ENCODE assay signal across 17 mouse cellular contexts in genomic region chr1:156884782-156885181, GRCm38 (mm10). TPM values are rescaled to one million over a fixed set of nuclear protein-coding genes. Genes with fewer than 3 reads are reported as not detected.
DNase-seq lines count a peak whose midpoint lies in the region; ATAC-seq lines count a peak whose summit lies in the region.
"Had no signal": no experiment of that assay in that cellular context is flagged by ENCODE, and none has a peak within 500 bp of the region (broad histone marks: within the 10 kb centered on the region; RNA-seq: fewer than 3 reads in every experiment).

No protein-coding gene starts in this region.

- DNase-seq in adrenal gland, adult 8-10 months: peak; percentile 45
- no peak for DNase-seq in adrenal gland, postnatal 25 days
- DNase-seq in kidney, adult 8-10 months: no peak
- DNase-seq in adrenal gland, postnatal 10 days: peak; percentile 22
- DNase-seq in cerebellum, adult 8-10 months: no peak
- DNase-seq: cerebellum, adult 11 months; cerebellum, adult 9-10 months; cerebellum, postnatal 25 days; gastrocnemius, postnatal 36 days; heart, adult 11 months; heart, postnatal 36 days had no signal

- H3K9ac ChIP-seq in kidney, embryonic 16.5 days (replicated peaks; ENCODE audit: low read length): no peak overlapping the region
- H3K9ac ChIP-seq: embryonic facial prominence, embryonic 12.5 days; forebrain, embryonic 15.5 days; heart, embryonic 13.5 days; hindbrain, embryonic 15.5 days had no signal

- peaks cover 8% of the 10 kb centered on the region; the same call in 1 of the 2 replicates for H3K4me1 ChIP-seq in kidney, embryonic 16.5 days (ENCODE audit: insufficient read depth, low read length)
- H3K4me1 ChIP-seq: embryonic facial prominence, embryonic 12.5 days; forebrain, embryonic 15.5 days; heart, embryonic 13.5 days; hindbrain, embryonic 15.5 days had no signal

- ATAC-seq in kidney, embryonic 16.5 days (ENCODE audit: low FRiP score, low TSS enrichment): peak; percentile 51; the same call in 1 of the 2 replicates
- ATAC-seq: forebrain, embryonic 15.5 days had no signal

- H3K4me2 ChIP-seq in kidney, embryonic 16.5 days (replicated peaks; ENCODE audit: low read depth, low read length): no peak overlapping the region
- H3K4me2 ChIP-seq: embryonic facial prominence, embryonic 12.5 days; forebrain, embryonic 15.5 days; heart, embryonic 13.5 days; hindbrain, embryonic 15.5 days had no signal

- H3K4me3 ChIP-seq in kidney, embryonic 16.5 days (ENCODE audit: low read length): no peak overlapping the region
- H3K4me3 ChIP-seq: embryonic facial prominence, embryonic 12.5 days; forebrain, embryonic 15.5 days; heart, embryonic 13.5 days; hindbrain, embryonic 15.5 days had no signal

- no peaks in the 10 kb centered on the region for H3K27me3 ChIP-seq in kidney, embryonic 16.5 days (ENCODE audit: insufficient read depth, low read length)
- H3K27me3 ChIP-seq: CH12.LX; embryonic facial prominence, embryonic 12.5 days; forebrain, embryonic 15.5 days; heart, embryonic 13.5 days; hindbrain, embryonic 15.5 days had no signal

- no peaks in the 10 kb centered on the region for H3K9me3 ChIP-seq in kidney, embryonic 16.5 days (ENCODE audit: low read length)
- H3K9me3 ChIP-seq: forebrain, embryonic 15.5 days; heart, embryonic 13.5 days; hindbrain, embryonic 15.5 days had no signal

- H3K27ac ChIP-seq in kidney, embryonic 16.5 days (ENCODE audit: low read length): no peak overlapping the region
- H3K27ac ChIP-seq: embryonic facial prominence, embryonic 12.5 days; forebrain, embryonic 15.5 days; heart, embryonic 13.5 days; hindbrain, embryonic 15.5 days had no signal

- WGBS in kidney, embryonic 16.5 days: 22% methylated on average over 2 of the region's 2 CpGs

- peaks cover 20% of the 10 kb centered on the region for H3K36me3 ChIP-seq in kidney, embryonic 16.5 days (ENCODE audit: insufficient read depth, low read length)

RNA-seq across cellular contexts. Expression of gene Angptl1, which starts 46.4 kb away (rescaled TPM):
- 1 to 10 TPM; 3.4 to 8.5 (median 5.8) TPM for total RNA-seq in adrenal gland, adult 8-10 months (2022)
- 5.9 and 9.3 TPM in 2 replicates for total RNA-seq in adrenal gland, postnatal 25 days (2021)
- polyA plus RNA-seq in kidney, embryonic 16.5 days (2015; fragmentation: Nextera tagmentation; extraction: Ambion mirVana): 0.99 and 2.1 TPM in 2 replicates
- 10 to 100 TPM in 1 of 2 experiments, 1 to 10 TPM in 1; 9.5 to 10.2 TPM for total RNA-seq in adrenal gland, postnatal 10 days (2021)

RNA-seq across cellular contexts. Expression of gene Ralgps2, which starts 54.6 kb away (rescaled TPM):
- total RNA-seq in adrenal gland, adult 8-10 months (2022): 10 to 100 TPM; 23.3 to 31.0 (median 29.4) TPM
- total RNA-seq in adrenal gland, postnatal 25 days (2021): 29.6 and 35.5 TPM in 2 replicates
- 59.0 and 59.3 TPM in 2 replicates for polyA plus RNA-seq in kidney, embryonic 16.5 days (2015; fragmentation: Nextera tagmentation; extraction: Ambion mirVana)
- 10 to 100 TPM; 24.8 to 25.5 TPM for total RNA-seq in adrenal gland, postnatal 10 days (2021)

Comparison
In these comparisons a context has a peak if more than half of its experiments do, and no peak if none do; other contexts are left out.
1. DNase-seq: peak in adrenal gland, adult 8-10 months (single experiment) and adrenal gland, postnatal 10 days (single experiment); none in adrenal gland, postnatal 25 days (single experiment), kidney, adult 8-10 months (0 of 2) and cerebellum, adult 8-10 months (single experiment).